Mouse (Mus musculus): Measurements from ENCODE around the gene Itgae. TPM values are rescaled to one million over a fixed set of nuclear protein-coding genes. Genes with fewer than 3 reads are reported as not detected.
A peak's percentile ranks its signal among the peaks of the same experiment; 100 is the strongest.

The Itgae gene
- total RNA-seq, 2 experiments from 2014 or later = not detected

GRCm38 (mm10) chr11:73134222-73134621 is 43.8 kb downstream of the Itgae start:
- DNase-seq (ENCODE audit: extremely low spot score in 1 of 2, low spot score in 2 of 2) = no peak
- H3K27ac ChIP-seq = no peak overlapping the region
- intact Hi-C loops (cut with DNase I) = no loop called here
- H3K4me3 ChIP-seq = no peak overlapping the region
- no peak for TF ChIP-seq CTCF (IDR thresholded peaks at IDR 0.05)

GRCm38 (mm10) chr11:73136587-73136986 is 46.2 kb downstream of the Itgae start:
- intact Hi-C loops (cut with DNase I) = no loop called here
- Histone ChIP-seq H3K4me3 (no peak overlapping the region), H3K27ac (no peak overlapping the region)
- TF ChIP-seq CTCF (IDR thresholded peaks at IDR 0.05) = no peak
- no peak for DNase-seq (ENCODE audit: extremely low spot score in 1 of 2, low spot score in 2 of 2)

- no peak overlapping the region; the same call in 1 of the 2 replicates for H3K4me3 ChIP-seq
- DNase-seq (ENCODE audit: extremely low spot score in 1 of 2, low spot score in 2 of 2) = no peak
- TF ChIP-seq CTCF (IDR thresholded peaks at IDR 0.05) = no peak
- intact Hi-C loops (cut with DNase I) = no loop called here
- H3K27ac ChIP-seq = no peak overlapping the region
Observed at GRCm38 (mm10) chr11:73137116-73137515, 46.7 kb downstream of the Itgae start.

- peak within 1 kb of the TSS; percentile 80 for H3K4me3 ChIP-seq
- DNase-seq (ENCODE audit: extremely low spot score in 1 of 2, low spot score in 2 of 2) = peak; percentile 89 to 92
- intact Hi-C loops (cut with DNase I) = loop anchor here (1.0 kb wide), 1 partner anchor 1233 kb away; no protein-coding TSS in a partner anchor
- peak; percentile 99 for TF ChIP-seq CTCF (IDR thresholded peaks at IDR 0.05)
- no peak within 1 kb of the TSS for H3K27ac ChIP-seq
Observed at GRCm38 (mm10) chr11:73137591-73138501, 47.5 kb downstream of the Itgae start, which contains the start of gene Haspin. Gene Haspin (minus strand): TSS chr11:73138294.

GRCm38 (mm10) chr11:73144261-73144681 is 53.9 kb downstream of the Itgae start:
- Histone ChIP-seq H3K27ac (no peak overlapping the region), H3K4me3 (no peak overlapping the region)
- intact Hi-C loops (cut with DNase I) = no loop called here
- no peak for DNase-seq (ENCODE audit: extremely low spot score in 1 of 2, low spot score in 2 of 2)
- no peak for TF ChIP-seq CTCF (IDR thresholded peaks at IDR 0.05)

- no peak for DNase-seq (ENCODE audit: extremely low spot score in 1 of 2, low spot score in 2 of 2)
- no peak overlapping the region for H3K27ac ChIP-seq
- no peak for TF ChIP-seq CTCF (IDR thresholded peaks at IDR 0.05)
- H3K4me3 ChIP-seq = no peak overlapping the region
- intact Hi-C loops (cut with DNase I) = no loop called here
Observed at GRCm38 (mm10) chr11:73146026-73146974, 55.9 kb downstream of the Itgae start.

- H3K27ac ChIP-seq = no peak overlapping the region
- intact Hi-C loops (cut with DNase I) = no loop called here
- no peak for TF ChIP-seq CTCF (IDR thresholded peaks at IDR 0.05)
- H3K4me3 ChIP-seq = no peak overlapping the region
- no peak for DNase-seq (ENCODE audit: extremely low spot score in 1 of 2, low spot score in 2 of 2)
Observed at GRCm38 (mm10) chr11:73146975-73147365, 56.6 kb downstream of the Itgae start.

- Histone ChIP-seq H3K4me3 (no peak overlapping the region), H3K27ac (no peak overlapping the region)
- DNase-seq (ENCODE audit: extremely low spot score in 1 of 2, low spot score in 2 of 2) = no peak
- intact Hi-C loops (cut with DNase I) = no loop called here
- TF ChIP-seq CTCF (IDR thresholded peaks at IDR 0.05) = no peak
Observed at GRCm38 (mm10) chr11:73148209-73148608, 57.8 kb downstream of the Itgae start.

- Histone ChIP-seq H3K4me3 (no peak overlapping the region), H3K27ac (no peak overlapping the region)
- intact Hi-C loops (cut with DNase I) = no loop called here
- DNase-seq (ENCODE audit: extremely low spot score in 1 of 2, low spot score in 2 of 2) = no peak
- no peak for TF ChIP-seq CTCF (IDR thresholded peaks at IDR 0.05)
Observed at GRCm38 (mm10) chr11:73155071-73155470, 64.7 kb downstream of the Itgae start.

GRCm38 (mm10) chr11:73159957-73160810 is 69.8 kb downstream of the Itgae start, which contains the start of gene P2rx5:
Gene P2rx5 (plus strand): TSS chr11:73160421.
- intact Hi-C loops (cut with DNase I) = no loop called here
- TF ChIP-seq CTCF (IDR thresholded peaks at IDR 0.05) = no peak
- Histone ChIP-seq H3K4me3 (peak within 1 kb of the TSS; percentile 46), H3K27ac (no peak within 1 kb of the TSS)
- peak in 1 of 2 experiments; percentile 23 for DNase-seq (ENCODE audit: extremely low spot score in 1 of 2, low spot score in 2 of 2)

- Histone ChIP-seq H3K27ac (no peak overlapping the region), H3K4me3 (peak overlapping the region; percentile 46; the same call in 1 of the 2 replicates)
- no peak for TF ChIP-seq CTCF (IDR thresholded peaks at IDR 0.05)
- intact Hi-C loops (cut with DNase I) = no loop called here
- DNase-seq (ENCODE audit: extremely low spot score in 1 of 2, low spot score in 2 of 2) = no peak
Observed at GRCm38 (mm10) chr11:73160811-73161200, 70.4 kb downstream of the Itgae start.
